18 mouse cellular contexts compared by ENCODE assay signal in the genomic region with DNA sequence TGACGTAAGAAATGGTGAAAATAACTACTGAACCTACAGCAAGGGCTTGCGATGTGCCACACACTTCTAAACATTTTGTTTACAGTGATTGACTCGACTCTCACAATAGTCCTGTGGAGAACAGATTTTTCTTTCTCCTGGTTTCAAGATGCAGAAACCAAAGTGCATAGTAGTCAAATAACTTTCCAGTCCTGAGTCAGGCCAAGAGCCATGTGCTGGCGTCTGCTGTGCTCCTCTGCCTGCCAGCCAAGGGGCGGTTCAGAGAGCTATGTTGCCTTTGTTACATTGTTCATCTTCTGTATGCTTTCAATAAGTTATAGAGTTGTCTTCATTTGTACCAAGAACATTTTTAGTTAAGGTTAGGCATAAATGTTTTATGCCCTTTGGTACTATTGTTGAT. TPM values are rescaled to one million over a fixed set of nuclear protein-coding genes. Genes with fewer than 3 reads are reported as not detected.
A peak's percentile ranks its signal among the peaks of the same experiment; 100 is the strongest.
DNase-seq lines count a peak whose midpoint lies in the region; ATAC-seq and TF ChIP-seq lines count a peak whose summit lies in the region.
"Had no signal": no experiment of that assay in that cellular context is flagged by ENCODE, and none has a peak within 500 bp of the region (broad histone marks: within the 10 kb centered on the region; RNA-seq: fewer than 3 reads in every experiment).

No protein-coding gene starts in this region.

- WGBS in heart, embryonic 15.5 days = 72% methylated on average over 5 of the region's 5 CpGs
- 91% methylated on average over 5 of the region's 5 CpGs for WGBS in kidney, embryonic 15.5 days
- WGBS in intestine, postnatal 0 days = 77% methylated on average over 5 of the region's 5 CpGs

- H3K4me3 ChIP-seq in heart, embryonic 15.5 days = no peak overlapping the region
- H3K4me3 ChIP-seq in kidney, embryonic 15.5 days (replicated peaks) = no peak overlapping the region
- H3K4me3 ChIP-seq in intestine, postnatal 0 days (ENCODE audit: low read depth, low read length) = no peak overlapping the region
- H3K4me3 ChIP-seq: limb, embryonic 13.5 days; midbrain, embryonic 13.5 days had no signal

- H3K4me2 ChIP-seq in heart, embryonic 15.5 days = no peak overlapping the region
- no peak overlapping the region for H3K4me2 ChIP-seq in kidney, embryonic 15.5 days
- H3K4me2 ChIP-seq in intestine, postnatal 0 days (replicated peaks; ENCODE audit: low read depth) = no peak overlapping the region
- H3K4me2 ChIP-seq: limb, embryonic 13.5 days; lung, embryonic 14.5 days; midbrain, embryonic 13.5 days had no signal

- no peaks in the 10 kb centered on the region for H3K27me3 ChIP-seq in heart, embryonic 15.5 days
- H3K27me3 ChIP-seq in kidney, embryonic 15.5 days = no peaks in the 10 kb centered on the region
- H3K27me3 ChIP-seq in intestine, postnatal 0 days (replicated peaks; ENCODE audit: control insufficient read depth, insufficient read depth, low read length) = no peaks in the 10 kb centered on the region
- H3K27me3 ChIP-seq: limb, embryonic 13.5 days; midbrain, embryonic 13.5 days had no signal

- DNase-seq in heart, postnatal 36 days = no peak
- peak; percentile 39 for DNase-seq in kidney, adult 8-10 months
- DNase-seq in NIH3T3 (ENCODE audit: low read depth) = peak; percentile 64
- DNase-seq in induced T-regulatory cell, adult 2 months (ENCODE audit: low read depth) = peak; percentile 43
- DNase-seq: adrenal gland, postnatal 25 days; cerebellum, adult 9-10 months; lung, embryonic 14.5 days; thymus, adult 2 months; thymus, postnatal 4 days had no signal

- no peak for ATAC-seq in heart, embryonic 15.5 days (replicated peaks; ENCODE audit: insufficient number of reproducible peaks, insufficient read depth, low FRiP score, low read depth)
- no peak for ATAC-seq in kidney, embryonic 15.5 days (replicated peaks; ENCODE audit: low FRiP score)
- ATAC-seq in intestine, postnatal 0 days = no peak
- ATAC-seq: forebrain, embryonic 14.5 days; hindbrain, postnatal 0 days; midbrain, embryonic 13.5 days had no signal

- no peak overlapping the region for H3K9ac ChIP-seq in heart, embryonic 15.5 days
- H3K9ac ChIP-seq in kidney, embryonic 15.5 days = no peak overlapping the region
- no peak overlapping the region for H3K9ac ChIP-seq in intestine, postnatal 0 days (ENCODE audit: low read depth, low read length)
- H3K9ac ChIP-seq: limb, embryonic 13.5 days; liver, embryonic 14.5 days; lung, embryonic 14.5 days; midbrain, embryonic 13.5 days had no signal

- H3K9me3 ChIP-seq in heart, embryonic 15.5 days (replicated peaks) = no peaks in the 10 kb centered on the region
- no peaks in the 10 kb centered on the region for H3K9me3 ChIP-seq in kidney, embryonic 15.5 days (replicated peaks)
- H3K9me3 ChIP-seq in intestine, postnatal 0 days (ENCODE audit: control insufficient read depth) = no peaks in the 10 kb centered on the region
- H3K9me3 ChIP-seq: limb, embryonic 13.5 days; midbrain, embryonic 13.5 days had no signal

- no peaks in the 10 kb centered on the region for H3K36me3 ChIP-seq in heart, embryonic 15.5 days
- no peaks in the 10 kb centered on the region for H3K36me3 ChIP-seq in kidney, embryonic 15.5 days
- no peaks in the 10 kb centered on the region for H3K36me3 ChIP-seq in intestine, postnatal 0 days (ENCODE audit: control insufficient read depth, insufficient read depth)
- H3K36me3 ChIP-seq: limb, embryonic 13.5 days; midbrain, embryonic 13.5 days had no signal

- H3K27ac ChIP-seq in heart, embryonic 15.5 days = 0 out of 2 replicates have a peak overlapping the region, but pooled peaks have one; percentile 9
- H3K27ac ChIP-seq in kidney, embryonic 15.5 days = no peak overlapping the region
- no peak overlapping the region for H3K27ac ChIP-seq in intestine, postnatal 0 days (ENCODE audit: low read depth, low read length)
- H3K27ac ChIP-seq: hindbrain, postnatal 0 days; kidney, postnatal 0 days; limb, embryonic 13.5 days; liver, embryonic 14.5 days; midbrain, embryonic 13.5 days had no signal

- intact Hi-C loops in heart, postnatal 36 days (cut with DNase I) = no loop called here

- H3K4me1 ChIP-seq in heart, embryonic 15.5 days (replicated peaks) = peaks cover 18% of the 10 kb centered on the region
- H3K4me1 ChIP-seq in kidney, embryonic 15.5 days = peaks cover 5% of the 10 kb centered on the region
- H3K4me1 ChIP-seq in intestine, postnatal 0 days (replicated peaks; ENCODE audit: control insufficient read depth, insufficient read depth, low read length) = no peaks in the 10 kb centered on the region
- H3K4me1 ChIP-seq: midbrain, embryonic 13.5 days had no signal

- TF ChIP-seq CTCF in intestine, postnatal 0 days (IDR thresholded peaks at IDR 0.05; ENCODE audit: low read depth) = no peak

RNA-seq across cellular contexts. Expression of gene Nabp1, which starts 29.2 kb away (rescaled TPM):
- 19.2 and 21.8 TPM in 2 replicates for polyA plus RNA-seq in heart, embryonic 15.5 days (2015; fragmentation: Nextera tagmentation; extraction: Ambion mirVana)
- 10 to 100 TPM; 42.7 to 50.3 TPM for total RNA-seq in heart, postnatal 36 days (2021)
- polyA plus RNA-seq in kidney, embryonic 15.5 days (2015; fragmentation: Nextera tagmentation; extraction: Ambion mirVana) = 21.1 TPM in 2 replicates
- polyA plus RNA-seq in intestine, postnatal 0 days (2015; fragmentation: Nextera tagmentation; extraction: Ambion mirVana) = 14.9 and 15.7 TPM in 2 replicates

Comparison
In these comparisons a context has a peak if more than half of its experiments do, and no peak if none do; other contexts are left out.
1. DNase-seq: peak in kidney, adult 8-10 months (2 of 2), NIH3T3 (single experiment) and induced T-regulatory cell, adult 2 months (single experiment); none in heart, postnatal 36 days (0 of 2).